Mouse (Mus musculus) erythroblast, embryonic 14.5 days (primary cell): ENCODE data around the gene Fez2.

ENCODE experiments used
- GATA1 ChIP-seq: IDR thresholded peaks from 2 replicates; pipeline ENCODE4 v1.6.1; 2012; ENCODE audit warnings: low read length, inconsistent platforms, mixed read lengths
- TAL1 ChIP-seq: IDR thresholded peaks from 3 replicates; pipeline ENCODE4 v1.6.1; 2012; ENCODE audit warnings: low read length, inconsistent platforms, mixed read lengths

- TF ChIP-seq GATA1 (no peak), TAL1 (no peak)
Observed at GRCm38 (mm10) chr17:78465071-78465470, 47.1 kb upstream of the Fez2 start.
